Mouse (Mus musculus) bone marrow macrophage, adult 2 months (primary cell): ENCODE results near the gene Kdm4b. TPM values are rescaled to one million over a fixed set of nuclear protein-coding genes. Genes with fewer than 3 reads are reported as not detected.

Source experiments
- H3K27ac ChIP-seq: 2 replicates; pipeline ENCODE4 v1.5.1; 2012; ENCODE audit warnings: low read depth, low read length; ENCODE audit not compliant: insufficient read depth
- H3K4me1 ChIP-seq: 2 replicates; pipeline ENCODE4 v1.6.1; 2012; ENCODE audit warnings: low read length; ENCODE audit not compliant: control insufficient read depth, insufficient read depth
- H3K4me3 ChIP-seq: 2 replicates; pipeline ENCODE4 v1.5.1; 2012; ENCODE audit warnings: mild to moderate bottlenecking, low read length, moderate library complexity; ENCODE audit not compliant: insufficient read depth
- CTCF ChIP-seq: IDR thresholded peaks from 2 replicates; pipeline ENCODE4 v1.5.1; 2012; ENCODE audit warnings: low read depth, mild to moderate bottlenecking, low read length, moderate library complexity
- POLR2A ChIP-seq: IDR thresholded peaks from 2 replicates; pipeline ENCODE4 v1.6.1; 2012; ENCODE audit warnings: mild to moderate bottlenecking, low read depth, low read length, borderline replicate concordance
- polyA plus RNA-seq: library from polyadenylated mRNA; stranded (reverse); fragments of >200 nt; gene quantifications from 2 replicates; pipeline ENCODE4 v1.2.4, GENCODE M21; 2012; ENCODE audit not compliant: missing spikeins, insufficient read depth, insufficient read length

Kdm4b gene
- polyA plus RNA-seq, 1 experiment: 17.3 TPM

DNA sequence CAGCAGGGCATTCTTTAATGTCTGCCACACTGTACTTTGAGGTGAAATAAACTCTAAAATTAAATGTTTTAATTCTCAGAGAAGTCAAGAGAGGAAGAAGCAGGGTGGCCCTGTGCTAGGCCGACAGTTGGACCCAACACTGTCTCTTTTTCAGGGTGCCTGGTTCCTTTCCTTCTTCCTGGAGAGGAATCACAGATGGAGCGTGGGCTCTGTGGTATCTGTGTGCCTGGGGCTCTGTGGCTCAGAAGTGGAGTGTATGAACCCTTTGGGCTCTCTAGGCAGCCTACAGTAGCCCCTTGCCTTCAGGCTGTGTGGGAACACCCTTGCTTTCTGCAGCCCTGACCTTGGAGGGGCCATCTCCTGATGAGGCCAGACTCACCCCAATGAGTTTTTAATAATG lies 35.7 kb downstream of the Kdm4b start:
- H3K4me3 ChIP-seq: no peak overlapping the region
- peaks cover 15% of the 10 kb centered on the region for H3K4me1 ChIP-seq
- no peak for TF ChIP-seq CTCF
- no peak for TF ChIP-seq POLR2A
- no peak overlapping the region for H3K27ac ChIP-seq

GRCm38 (mm10) chr17:56365791-56366673 lies 40.2 kb downstream of the Kdm4b start:
- TF ChIP-seq POLR2A (no peak), CTCF (no peak)
- Histone ChIP-seq H3K4me1 (peaks cover 16% of the 10 kb centered on the region), H3K4me3 (no peak overlapping the region), H3K27ac (no peak overlapping the region)

DNA sequence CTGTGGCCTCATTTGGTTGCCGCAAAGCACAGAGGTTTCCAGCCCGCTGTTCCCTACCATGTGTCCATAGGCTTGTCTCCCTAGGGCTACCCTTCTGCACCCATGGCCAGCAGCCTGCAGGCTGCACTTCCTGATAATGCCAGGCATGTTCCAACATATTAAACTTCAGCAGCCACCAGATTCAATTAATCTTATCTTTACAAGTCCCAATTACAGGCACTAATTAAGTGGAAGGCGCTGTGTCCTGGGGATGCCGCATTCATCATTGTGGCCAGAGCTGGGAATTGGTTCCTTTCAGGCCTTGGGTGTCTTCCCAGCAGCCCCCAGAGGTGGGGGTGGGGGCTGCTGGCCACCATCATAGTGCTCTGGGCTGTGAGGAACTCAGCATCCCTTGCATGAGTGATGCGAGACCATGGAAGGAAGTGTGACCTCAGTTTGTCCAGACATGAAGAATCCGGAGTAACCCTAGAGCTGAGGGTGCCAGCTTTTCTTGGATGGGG lies 42.5 kb downstream of the Kdm4b start:
- peaks cover 16% of the 10 kb centered on the region for H3K4me1 ChIP-seq
- no peak overlapping the region for H3K4me3 ChIP-seq
- no peak for TF ChIP-seq POLR2A

GRCm38 (mm10) chr17:56370090-56370489 lies 44.2 kb downstream of the Kdm4b start:
- Histone ChIP-seq H3K27ac (no peak overlapping the region), H3K4me3 (no peak overlapping the region), H3K4me1 (peaks cover 27% of the 10 kb centered on the region)
- no peak for TF ChIP-seq CTCF
- no peak for TF ChIP-seq POLR2A

More for the DNA sequence above, 42.5 kb downstream of the Kdm4b start:
- H3K27ac ChIP-seq: no peak overlapping the region

- Histone ChIP-seq H3K4me3 (no peak overlapping the region), H3K27ac (no peak overlapping the region), H3K4me1 (peaks cover 26% of the 10 kb centered on the region)
- TF ChIP-seq POLR2A (no peak), CTCF (no peak)
Observed at GRCm38 (mm10) chr17:56371029-56371660, 45.3 kb downstream of the Kdm4b start.

DNA sequence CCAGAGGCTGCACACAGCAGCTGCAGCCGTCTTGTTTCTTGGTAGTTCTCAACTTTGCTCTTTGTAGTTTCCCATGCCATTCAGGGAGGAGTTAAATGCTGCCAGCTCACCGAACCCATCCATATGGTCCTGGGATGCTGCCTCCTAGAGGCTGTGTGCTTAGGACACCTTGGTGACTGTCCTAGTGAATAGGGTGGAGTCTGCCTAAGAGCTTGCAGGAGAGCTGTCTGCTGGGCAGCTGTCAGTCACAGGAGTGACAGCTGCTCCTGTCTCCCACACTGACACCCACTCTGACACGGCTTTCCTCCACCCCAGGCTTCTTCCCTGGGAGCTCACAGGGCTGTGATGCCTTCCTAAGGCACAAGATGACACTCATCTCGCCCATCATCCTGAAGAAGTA lies 46.2 kb downstream of the Kdm4b start:
- H3K4me1 ChIP-seq: peaks cover 22% of the 10 kb centered on the region
- TF ChIP-seq POLR2A (no peak), CTCF (no peak)
- H3K4me3 ChIP-seq: no peak overlapping the region
- H3K27ac ChIP-seq: no peak overlapping the region

- H3K27ac ChIP-seq: no peak overlapping the region
- TF ChIP-seq POLR2A (no peak), CTCF (no peak)
- H3K4me3 ChIP-seq: no peak overlapping the region
- H3K4me1 ChIP-seq: peaks cover 22% of the 10 kb centered on the region
Observed at GRCm38 (mm10) chr17:56373136-56374034, 47.5 kb downstream of the Kdm4b start.

DNA sequence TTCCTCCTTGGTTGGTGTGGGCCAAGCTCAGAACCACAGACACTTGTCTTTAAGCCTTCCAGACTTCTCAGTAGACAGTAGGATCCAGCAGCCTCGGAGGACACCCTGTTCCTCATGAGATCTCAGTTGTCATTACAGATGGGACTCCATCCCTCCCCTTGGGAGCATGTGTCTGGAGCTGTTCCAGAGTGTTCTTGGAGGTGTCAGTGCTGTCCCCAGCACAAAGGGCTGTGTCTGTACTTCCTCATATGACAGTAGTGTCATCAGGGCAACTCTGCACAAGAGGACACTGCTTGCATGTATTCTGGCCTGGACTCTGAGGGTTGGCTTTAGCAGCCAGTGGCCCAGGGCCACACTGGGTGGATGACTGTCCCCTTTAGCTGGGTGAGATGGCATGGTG lies 49.0 kb downstream of the Kdm4b start:
- peaks cover 22% of the 10 kb centered on the region for H3K4me1 ChIP-seq
- no peak overlapping the region for H3K27ac ChIP-seq
- H3K4me3 ChIP-seq: no peak overlapping the region
- TF ChIP-seq POLR2A (no peak), CTCF (no peak)

- Histone ChIP-seq H3K27ac (no peak overlapping the region), H3K4me1 (peaks cover 10% of the 10 kb centered on the region), H3K4me3 (no peak overlapping the region)
- TF ChIP-seq POLR2A (no peak), CTCF (no peak)
Observed at GRCm38 (mm10) chr17:56379281-56379834, 53.5 kb downstream of the Kdm4b start.
